Mouse (Mus musculus) left cerebral cortex, postnatal 25 days (tissue): ENCODE data around the gene Casp9. TPM values are rescaled to one million over a fixed set of nuclear protein-coding genes. Genes with fewer than 3 reads are reported as not detected.
A peak's percentile ranks its signal among the peaks of the same experiment; 100 is the strongest.
"Not testable (repeated sequence)": the region's sequence is repeated elsewhere in the genome, so short reads cannot be mapped to it uniquely, and the experiment has no call there.

ENCODE experiments used
- DNase-seq, 2 experiments: peaks; one replicate each; pipeline ENCODE4 v3.0.0; 2022; ENCODE audit warnings: low spot score in 2 of 2, mixed read lengths in 1 of 2
- intact Hi-C: fragments of 180-260 bp; cut with DNase I; formaldehyde crosslinking; loops from one replicate; pipeline ENCODE4 v1.15.1; 2025
- total RNA-seq, 2 experiments: library from RNA; stranded (reverse); gene quantifications; 2 replicates each; pipeline ENCODE4 v1.2.3; 2021

Gene Casp9
- total RNA-seq, 2 experiments from 2014 or later = 18.0 to 22.1 TPM

DNA sequence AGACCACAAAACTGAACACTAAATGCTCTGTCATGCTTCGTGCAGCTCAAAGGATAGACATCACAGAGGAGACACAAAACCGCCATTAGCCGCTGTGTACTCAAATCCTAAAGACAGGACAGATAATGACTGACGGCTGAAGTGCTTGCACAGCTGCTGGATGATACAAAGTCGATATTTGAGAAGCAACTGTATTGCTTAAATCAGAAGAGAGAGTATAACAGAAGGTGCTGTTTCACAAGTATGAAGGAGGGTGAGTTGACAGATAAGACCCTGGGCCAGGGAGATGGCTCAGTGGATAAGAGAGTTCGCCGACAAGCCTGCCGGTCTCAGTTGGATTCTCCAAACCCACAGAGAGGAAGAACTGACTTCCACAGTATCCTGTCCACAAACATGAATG lies 21.6 kb upstream of the Casp9 start:
- DNase-seq = no peak
- intact Hi-C loops = no loop called here

DNA sequence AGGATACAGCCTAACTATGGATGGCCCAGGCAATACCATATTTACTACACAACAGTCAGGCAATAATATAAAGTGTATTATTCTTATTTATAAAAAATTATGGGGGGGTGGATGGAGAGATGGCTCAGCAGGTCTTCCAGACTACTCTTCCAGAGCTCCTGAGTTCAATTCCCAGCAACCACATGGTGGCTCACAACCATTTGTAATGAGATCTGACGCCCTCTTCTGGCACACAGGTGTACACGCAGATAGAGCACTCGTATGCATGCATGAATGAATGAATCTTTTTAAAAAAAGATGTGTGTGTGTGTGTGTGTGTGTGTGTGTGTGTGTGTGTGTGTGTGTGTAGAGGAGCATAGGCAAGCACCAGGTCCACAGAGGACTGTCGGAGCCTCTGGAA lies 20.4 kb upstream of the Casp9 start:
- intact Hi-C loops, DNase-seq: not testable (repeated sequence)

DNA sequence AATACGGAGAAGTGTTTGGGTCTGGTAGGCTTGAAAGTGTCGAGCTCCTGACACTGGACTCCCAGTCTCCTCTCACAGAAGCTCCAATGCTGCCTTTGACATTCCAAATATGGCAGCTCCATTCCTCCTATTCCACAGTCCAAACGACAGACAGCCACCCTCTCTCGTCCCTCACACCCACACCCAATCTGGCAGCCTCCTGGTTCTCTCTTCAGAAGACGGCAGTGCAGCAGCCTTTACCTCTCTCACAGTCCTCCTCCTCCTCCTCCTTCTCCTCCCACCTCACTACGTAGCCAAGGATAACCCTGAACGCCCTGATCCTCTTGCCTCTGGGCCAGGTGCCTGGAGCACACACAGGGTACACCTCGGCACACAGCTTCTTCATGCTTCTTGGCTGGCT lies 13.6 kb upstream of the Casp9 start:
- intact Hi-C loops = no loop called here
- peak; percentile 62 to 93 for DNase-seq

DNA sequence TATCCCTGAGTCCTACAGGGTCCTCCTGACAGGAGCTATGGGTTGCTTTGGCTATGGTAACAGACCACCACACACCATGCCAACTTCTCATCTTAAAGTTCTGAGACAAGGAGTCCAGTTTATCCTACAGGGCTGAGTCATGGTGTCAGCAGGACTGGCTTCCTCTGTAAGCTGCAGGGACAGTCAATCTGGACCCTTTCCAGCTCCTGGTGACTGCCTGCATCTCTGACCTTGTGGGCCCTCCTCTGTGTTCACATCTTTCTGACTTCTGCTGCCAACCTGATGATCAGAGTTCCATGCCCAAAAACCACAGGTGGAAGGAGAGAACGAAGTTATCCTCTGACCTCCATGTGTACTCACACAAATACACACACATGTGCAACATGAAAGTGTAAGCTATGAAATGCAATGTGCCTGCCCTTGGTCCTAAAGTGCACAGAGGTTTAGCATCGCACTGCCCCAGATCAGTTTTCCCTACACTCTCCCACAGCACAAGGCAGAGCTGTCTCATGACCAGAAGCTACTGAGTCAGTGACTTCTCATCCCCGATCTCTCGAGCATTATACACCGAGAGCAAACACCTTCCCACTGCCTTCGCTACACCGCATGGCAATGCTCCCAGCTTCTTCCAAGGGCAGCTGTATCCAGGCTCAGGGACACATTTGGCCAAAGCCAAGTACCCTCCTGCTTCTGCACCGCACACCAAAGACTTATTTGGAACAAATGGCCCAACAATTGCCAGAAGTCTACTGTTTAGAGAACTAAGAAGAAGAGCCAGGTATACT lies 12.0 kb upstream of the Casp9 start:
- intact Hi-C loops = no loop called here

DNA sequence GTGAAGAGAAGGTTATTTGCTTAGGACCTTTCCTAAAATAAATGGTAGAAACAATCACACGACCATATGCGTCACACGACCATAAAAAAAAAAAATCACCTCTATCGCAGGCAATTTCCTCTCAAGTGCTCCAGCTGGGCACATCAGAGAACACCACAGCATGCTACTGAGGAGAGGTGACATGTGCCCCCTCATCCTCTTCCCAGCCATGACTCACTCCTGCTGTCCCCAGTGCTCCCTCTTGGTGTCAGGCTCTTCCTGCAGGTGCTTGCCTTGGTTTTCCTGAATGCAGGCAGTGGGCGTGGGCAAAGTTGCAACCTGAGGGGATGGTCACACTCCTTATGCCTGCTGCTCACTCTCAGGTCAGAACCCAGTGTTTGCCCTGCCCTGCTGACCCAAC lies 8.6 kb upstream of the Casp9 start:
- intact Hi-C loops = no loop called here
- peak in 1 of 2 experiments; percentile 64 for DNase-seq

More for the DNA sequence above, 12.0 kb upstream of the Casp9 start:
- DNase-seq = peak in 1 of 2 experiments; percentile 39

DNA sequence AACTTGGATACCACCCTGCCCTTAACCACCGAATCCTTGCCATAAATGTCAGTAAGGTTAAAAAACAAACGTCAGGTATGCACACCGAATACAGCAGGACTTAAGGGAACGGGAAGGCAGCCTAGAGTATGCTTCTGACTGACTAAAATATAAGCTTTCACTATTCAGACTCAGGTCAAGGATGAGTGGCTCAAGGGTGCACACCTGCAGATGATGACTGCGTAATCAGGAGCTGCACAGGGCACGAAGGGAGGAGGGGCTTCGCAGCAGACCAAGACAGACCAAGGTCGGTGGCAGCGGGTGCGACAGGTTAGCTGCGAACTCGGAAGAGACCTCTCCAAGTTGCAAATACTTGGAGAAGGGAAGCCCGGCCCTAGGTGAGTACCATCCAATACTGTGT lies 7.3 kb upstream of the Casp9 start:
- intact Hi-C loops = no loop called here
- DNase-seq = no peak

DNA sequence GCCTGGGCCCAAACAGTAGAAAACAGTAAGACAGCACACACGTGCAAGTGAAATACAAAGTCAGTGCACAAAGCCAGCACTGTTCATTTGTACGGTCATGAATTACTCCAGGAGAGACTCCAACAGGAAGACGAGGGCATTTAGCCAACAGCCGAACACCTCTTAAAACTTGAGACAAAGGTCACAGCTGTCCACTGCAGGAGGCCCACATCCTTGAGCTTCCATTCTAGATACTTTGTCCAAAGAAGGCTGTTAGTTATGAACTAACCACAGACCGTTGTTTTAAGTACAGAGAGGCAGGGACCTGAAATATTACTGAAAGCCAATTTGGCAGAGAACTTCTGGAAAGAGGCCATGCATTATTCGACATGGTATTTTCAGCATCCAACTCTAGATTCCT lies 6.4 kb upstream of the Casp9 start:
- intact Hi-C loops = no loop called here
- no peak for DNase-seq

DNA sequence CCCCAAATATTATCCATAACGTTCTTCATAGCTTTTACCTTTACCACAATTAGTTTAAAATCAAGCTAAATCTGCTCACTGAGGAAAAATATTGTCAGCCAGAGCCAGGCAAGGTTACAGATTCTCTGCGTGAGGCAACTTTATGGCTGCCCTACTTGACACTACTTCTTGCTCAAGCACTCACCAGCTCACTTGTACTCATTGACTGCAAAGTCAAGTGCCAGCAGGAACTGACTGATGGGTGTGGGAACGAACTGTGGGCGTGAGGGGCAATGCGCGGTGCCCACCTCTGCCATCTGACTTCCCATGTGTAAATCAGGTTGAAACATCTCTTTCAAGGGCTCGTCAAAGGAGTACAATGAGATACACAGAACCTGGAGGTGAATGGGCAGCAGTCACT lies 6.0 kb upstream of the Casp9 start:
- intact Hi-C loops = no loop called here
- no peak for DNase-seq

DNA sequence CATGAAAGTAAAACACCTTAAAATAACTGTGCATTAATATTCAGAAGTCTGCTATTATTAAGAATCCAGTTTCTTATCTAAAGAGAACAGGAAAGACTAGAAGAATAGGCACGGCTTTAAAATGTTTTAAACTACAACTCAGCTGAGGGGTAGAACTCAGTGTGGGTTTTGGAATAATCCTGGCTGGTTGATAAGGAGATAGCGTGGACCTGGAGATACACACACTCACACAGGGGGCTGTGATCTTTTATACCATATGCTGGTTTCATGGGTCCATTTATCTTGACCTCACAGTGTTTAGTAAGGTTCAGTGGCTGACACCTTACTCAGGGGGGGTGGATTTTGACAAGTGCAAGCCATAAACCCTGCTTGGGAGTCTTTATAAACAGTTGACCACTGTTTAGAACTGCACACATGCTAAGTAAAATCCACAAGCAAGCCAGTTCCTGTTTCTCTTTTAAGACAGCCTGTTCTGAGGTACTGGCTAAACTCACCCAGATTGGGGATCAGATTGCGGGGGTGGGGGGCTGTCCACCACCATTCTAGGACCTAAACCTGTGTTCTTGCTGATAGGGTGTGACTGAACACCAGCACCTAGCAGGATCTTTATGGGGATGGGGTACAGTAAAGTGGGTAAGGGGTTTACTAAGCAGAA lies 3.7 kb upstream of the Casp9 start:
- intact Hi-C loops = loop anchor here (2.0 kb wide), 1 partner anchor 67 kb away; the partner anchor contains the start of gene Ddi2

DNA sequence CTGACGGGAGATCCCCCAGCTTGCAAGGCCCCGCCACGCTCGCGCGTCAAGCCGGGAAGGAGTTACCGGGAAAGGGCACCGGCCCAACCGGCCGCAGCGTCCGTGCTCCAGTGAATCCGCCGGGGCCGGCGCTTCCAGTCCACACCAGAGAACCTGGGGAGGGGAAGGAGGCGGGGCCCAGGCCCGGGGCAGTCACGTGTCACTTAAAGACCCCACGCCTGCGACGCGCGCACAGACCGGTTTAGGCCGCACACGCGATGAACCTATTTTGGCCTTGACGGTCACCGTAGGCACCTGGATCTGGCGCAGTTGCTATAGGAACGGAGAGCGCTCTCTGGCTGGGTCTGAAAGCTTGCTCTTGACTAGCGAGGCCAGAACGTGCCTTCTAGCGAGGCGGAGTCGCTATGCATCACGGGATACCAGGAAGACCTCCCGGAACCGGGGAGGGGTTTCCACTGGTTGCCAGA lies 2.9 kb upstream of the Casp9 start, which contains the start of gene Dnajc16:
TSS of gene Dnajc16 (minus strand) at position 408 of the 467 bp plus-strand sequence.
- DNase-seq = peak; percentile 96 to 99
- intact Hi-C loops = loop anchor here (2.0 kb wide), 1 partner anchor 68 kb away; the partner anchor contains the start of gene Ddi2

More for the DNA sequence above, 3.7 kb upstream of the Casp9 start:
- DNase-seq = no peak

DNA sequence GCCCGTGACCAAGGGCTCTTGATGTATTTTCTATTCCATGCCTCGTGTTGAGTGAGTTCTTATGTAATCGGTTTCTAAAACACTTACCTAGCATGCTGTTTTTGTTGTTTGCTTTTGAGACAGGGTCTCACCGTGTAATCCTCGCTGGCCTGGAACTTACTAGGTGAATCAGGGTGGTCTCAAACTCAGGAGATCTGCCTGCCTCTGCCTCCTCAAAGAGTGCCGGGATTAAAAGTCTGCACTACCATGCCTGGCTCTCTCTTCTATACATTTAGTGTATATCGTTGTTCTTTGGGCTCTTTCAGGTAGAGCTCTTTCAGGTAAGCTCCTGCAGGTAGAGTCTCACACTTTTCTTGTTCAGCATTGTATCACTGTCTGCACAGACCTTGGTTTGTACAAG lies 1.9 kb upstream of the Casp9 start:
- DNase-seq = no peak
- intact Hi-C loops = loop anchor here (2.0 kb wide), 1 partner anchor 69 kb away; the partner anchor contains the start of gene Ddi2

DNA sequence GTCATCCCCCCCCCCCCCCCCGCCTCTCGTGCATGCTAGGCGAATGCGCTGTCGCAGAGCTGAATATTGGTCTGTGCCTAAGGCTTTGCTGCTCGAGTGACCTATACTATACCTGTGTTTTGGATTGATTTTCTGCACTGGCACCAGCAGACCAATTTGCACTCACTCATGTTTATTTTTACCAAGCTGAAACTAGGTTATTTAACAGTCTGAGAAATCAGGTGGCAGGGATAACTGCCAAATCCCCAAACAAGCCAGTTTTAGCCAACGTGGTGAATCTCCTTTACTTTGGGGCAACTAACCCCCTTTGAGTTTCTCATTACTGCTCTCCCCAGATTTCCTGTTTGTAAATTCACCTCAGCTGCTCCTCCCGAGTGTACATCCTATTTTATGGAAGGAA lies 1.5 kb upstream of the Casp9 start:
- DNase-seq = no peak
- intact Hi-C loops = loop anchor here (2.0 kb wide), 1 partner anchor 69 kb away; the partner anchor contains the start of gene Ddi2

DNA sequence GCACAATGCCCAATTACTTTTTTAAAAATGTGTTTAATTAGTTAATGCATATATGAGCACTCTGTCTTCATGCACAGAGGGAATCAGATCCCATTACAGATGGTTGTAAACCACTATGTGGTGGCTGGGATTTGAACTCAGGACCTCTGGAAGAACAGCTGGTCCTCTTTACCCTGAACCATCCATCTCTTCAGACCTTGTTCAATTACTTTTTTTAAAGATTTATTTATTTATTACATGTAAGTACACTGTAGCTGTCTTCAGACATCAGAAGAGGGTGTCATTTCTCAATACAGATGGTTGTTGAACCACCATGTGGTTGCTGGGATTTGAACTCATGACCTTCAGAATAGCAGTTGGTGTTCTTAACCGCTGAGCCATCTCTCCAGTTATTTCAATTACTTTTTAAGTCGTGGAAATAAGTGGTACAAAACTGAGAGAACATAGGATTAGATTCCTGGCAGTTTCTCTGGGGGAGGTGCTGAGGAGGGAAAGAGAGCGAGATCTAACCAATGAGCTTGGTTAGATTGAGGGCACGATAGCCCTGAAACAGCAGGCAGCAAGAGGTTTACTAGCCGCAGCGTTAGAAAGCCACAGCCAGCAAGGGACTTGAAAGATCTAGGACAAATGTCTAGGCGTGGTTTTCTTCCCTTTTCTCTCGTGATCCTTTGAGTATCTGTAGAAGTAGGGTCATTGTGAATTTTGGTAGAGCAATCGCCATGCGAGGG lies 694 bp upstream of the Casp9 start:
- intact Hi-C loops = no loop called here
- no peak for DNase-seq

DNA sequence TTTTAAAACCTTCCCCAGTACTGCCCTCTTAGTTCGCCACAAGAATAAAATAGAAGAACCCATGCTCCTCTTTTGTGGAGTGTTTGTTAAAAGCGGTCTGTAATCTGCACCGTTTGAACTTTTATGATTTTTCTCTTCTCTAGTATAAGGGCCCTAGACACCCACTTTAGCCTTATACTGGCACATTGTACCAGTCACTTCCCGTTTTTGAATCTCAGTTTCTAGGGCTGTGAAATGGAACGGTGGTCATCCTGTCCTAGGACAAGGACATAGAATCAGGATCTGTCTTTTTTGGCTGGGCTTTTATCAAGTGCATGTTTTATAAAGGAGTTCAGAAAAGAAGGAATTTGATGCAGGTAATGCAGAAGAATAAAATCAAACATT lies 732 bp downstream of the Casp9 start:
- no peak for DNase-seq
- intact Hi-C loops = no loop called here

DNA sequence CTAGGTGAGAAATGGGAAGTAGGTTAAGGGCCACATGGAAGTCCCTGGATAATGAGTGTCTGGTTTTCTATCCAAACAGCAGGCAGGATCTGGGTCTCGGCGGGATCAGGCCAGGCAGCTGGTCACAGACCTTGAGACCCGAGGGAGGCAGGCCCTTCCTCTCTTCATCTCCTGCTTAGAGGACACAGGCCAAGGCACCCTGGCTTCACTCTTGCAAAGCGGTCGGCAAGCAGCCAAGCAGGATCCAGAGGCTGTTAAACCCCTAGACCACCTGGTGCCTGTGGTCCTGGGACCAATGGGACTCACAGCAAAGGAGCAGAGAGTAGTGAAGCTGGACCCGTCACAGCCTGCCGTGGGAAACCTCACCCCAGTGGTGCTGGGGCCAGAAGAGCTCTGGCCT lies 2.9 kb downstream of the Casp9 start:
- DNase-seq = no peak
- intact Hi-C loops = no loop called here

DNA sequence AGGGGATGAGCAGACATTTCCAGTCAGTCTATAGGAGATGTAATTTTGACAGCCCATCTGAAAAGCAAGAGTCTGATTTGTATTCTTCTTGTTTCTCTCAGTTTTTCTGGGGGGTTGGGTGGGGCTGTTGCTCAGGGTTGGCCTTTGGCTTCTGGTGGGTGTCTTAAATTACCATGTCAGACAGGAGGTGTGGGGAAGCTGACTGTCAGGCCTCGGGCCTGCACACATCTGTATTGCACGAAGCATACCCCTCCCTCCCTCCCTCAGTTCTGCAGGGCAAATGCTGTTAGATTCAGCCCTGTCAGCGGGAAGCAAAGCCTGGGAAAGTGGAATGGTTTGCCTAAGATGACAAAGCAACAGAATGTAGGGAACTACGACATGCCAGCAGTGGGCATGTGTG lies 3.5 kb downstream of the Casp9 start:
- no peak for DNase-seq
- intact Hi-C loops = no loop called here

DNA sequence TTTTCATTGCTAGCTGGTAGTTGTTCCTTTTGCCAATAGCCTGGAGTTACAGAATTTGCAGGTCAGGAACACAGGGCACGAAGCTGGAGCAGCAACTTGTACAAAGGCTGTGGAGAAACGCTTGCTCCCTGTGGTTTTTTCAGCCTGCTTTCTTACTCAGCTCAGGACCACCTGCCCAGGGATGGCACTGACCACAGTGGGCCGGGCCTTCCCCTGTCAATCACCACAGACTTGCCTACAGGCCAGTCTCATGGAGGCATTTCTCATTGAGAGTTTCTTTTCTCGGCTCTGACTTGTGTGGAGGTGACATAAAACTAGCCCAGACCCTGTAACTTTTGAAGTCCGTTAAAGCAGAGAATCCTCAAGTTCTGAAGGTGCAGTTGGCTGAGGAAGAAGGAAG lies 4.1 kb downstream of the Casp9 start:
- no peak for DNase-seq
- intact Hi-C loops = no loop called here

DNA sequence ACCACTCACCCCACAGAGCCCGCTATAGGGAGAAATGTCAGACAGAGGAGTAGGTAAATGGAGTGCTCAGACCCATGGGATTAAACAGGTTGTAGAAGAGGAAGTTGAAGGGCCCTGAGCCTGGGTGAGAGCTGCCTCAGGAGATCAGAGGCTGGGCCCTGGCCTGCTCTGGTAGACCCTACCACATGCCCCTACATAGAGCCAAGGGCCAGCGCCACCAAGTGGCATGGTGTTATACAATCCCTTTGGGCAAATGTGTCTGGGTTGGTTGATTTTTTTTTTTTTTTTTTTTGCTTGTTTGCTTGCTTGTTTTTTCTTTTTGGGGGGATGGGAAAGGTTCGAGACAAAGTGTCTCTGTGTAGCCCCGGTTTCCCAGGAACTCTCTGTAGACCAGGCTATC lies 10.7 kb downstream of the Casp9 start:
- intact Hi-C loops = no loop called here
- no peak for DNase-seq

DNA sequence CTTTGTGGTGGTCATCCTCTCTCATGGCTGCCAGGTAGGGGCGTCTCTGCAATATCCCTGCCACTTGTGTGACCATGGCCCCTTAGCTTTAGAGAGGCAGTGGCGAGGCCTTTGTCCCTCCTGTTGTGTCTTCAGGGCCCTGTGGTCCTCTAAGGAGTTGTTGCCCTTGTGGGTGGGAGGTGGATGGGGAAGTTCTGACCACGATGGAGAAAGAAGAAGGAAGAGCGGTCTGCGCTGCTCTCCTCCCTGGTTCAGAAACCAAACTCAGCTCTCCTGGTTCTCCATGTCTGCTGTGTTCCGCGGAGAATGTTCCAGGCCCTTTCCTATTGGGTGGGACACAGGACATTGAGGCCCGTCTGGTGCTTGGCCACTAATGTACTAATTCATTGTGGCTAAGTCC lies 12.5 kb downstream of the Casp9 start:
- no peak for DNase-seq
- intact Hi-C loops = no loop called here

DNA sequence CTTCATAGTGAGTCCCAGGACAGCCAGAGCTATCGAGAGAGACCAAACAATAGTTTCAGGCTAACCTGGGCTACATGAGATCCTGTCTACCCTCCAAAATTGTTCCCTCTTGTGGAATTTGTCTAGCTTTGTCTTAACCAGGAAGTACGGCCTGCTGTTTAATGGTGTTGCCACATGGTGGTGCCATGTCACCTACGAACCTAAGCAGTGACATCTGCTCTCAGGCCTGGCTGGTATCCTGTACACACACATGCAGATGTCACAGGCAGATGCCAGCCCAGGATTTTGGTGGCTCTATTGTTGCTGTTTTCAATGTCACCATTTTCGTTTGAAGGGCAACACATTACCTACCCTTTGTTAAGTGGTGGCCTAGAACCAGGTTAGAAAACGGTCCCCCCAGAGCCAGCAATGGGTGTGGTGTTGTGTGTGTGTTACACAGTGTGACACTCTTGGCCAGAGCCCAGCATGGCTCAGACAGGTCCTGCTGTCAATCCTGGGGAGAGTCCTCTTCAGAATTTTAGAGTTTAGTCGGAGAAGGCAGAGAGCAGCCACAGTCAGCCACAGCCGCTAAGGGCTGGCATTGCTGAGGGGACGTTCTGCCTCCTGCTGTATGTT lies 16.5 kb downstream of the Casp9 start:
- DNase-seq = peak in 1 of 2 experiments; percentile 48
- intact Hi-C loops = loop anchor here (2.0 kb wide), 1 partner anchor 43 kb away; no protein-coding TSS in a partner anchor
